Mouse (Mus musculus) cortical plate, adult 2 months (tissue): ENCODE measurements around the gene Gapvd1. TPM values are rescaled to one million over a fixed set of nuclear protein-coding genes. Genes with fewer than 3 reads are reported as not detected.

Experiments
- H3K27ac ChIP-seq: fragments of 200-500 bp; 2 replicates; pipeline ENCODE4 v1.5.1; 2012; ENCODE audit warnings: low read length, control low read depth, inconsistent platforms; ENCODE audit not compliant: insufficient read depth
- H3K4me1 ChIP-seq: fragments of 200-500 bp; 2 replicates; pipeline ENCODE4 v1.6.1; 2011; ENCODE audit warnings: low read length; ENCODE audit not compliant: control insufficient read depth, insufficient read depth
- H3K4me3 ChIP-seq: fragments of 200-500 bp; 2 replicates; pipeline ENCODE4 v1.5.1; 2011; ENCODE audit warnings: mild to moderate bottlenecking, low read length, control low read depth; ENCODE audit not compliant: insufficient read depth
- CTCF ChIP-seq: fragments of 200-500 bp; IDR thresholded peaks from 2 replicates; pipeline ENCODE4 v1.5.1; 2011; ENCODE audit warnings: mild to moderate bottlenecking, control low read depth, low read length; ENCODE audit not compliant: insufficient read depth; ENCODE audit errors: extremely low read depth
- POLR2A ChIP-seq: fragments of 200-500 bp; IDR thresholded peaks from 2 replicates; pipeline ENCODE4 v1.6.1; 2011; ENCODE audit warnings: mild to moderate bottlenecking, low read length, control low read depth; ENCODE audit not compliant: insufficient read depth; ENCODE audit errors: extremely low read depth
- polyA plus RNA-seq: library from polyadenylated mRNA; depleted of rRNA; stranded (reverse); fragments of >200 nt; gene quantifications from 2 replicates; pipeline ENCODE4 v1.2.3, GENCODE M21; 2012

The Gapvd1 gene
- polyA plus RNA-seq, 1 experiment = 42.0 TPM

DNA sequence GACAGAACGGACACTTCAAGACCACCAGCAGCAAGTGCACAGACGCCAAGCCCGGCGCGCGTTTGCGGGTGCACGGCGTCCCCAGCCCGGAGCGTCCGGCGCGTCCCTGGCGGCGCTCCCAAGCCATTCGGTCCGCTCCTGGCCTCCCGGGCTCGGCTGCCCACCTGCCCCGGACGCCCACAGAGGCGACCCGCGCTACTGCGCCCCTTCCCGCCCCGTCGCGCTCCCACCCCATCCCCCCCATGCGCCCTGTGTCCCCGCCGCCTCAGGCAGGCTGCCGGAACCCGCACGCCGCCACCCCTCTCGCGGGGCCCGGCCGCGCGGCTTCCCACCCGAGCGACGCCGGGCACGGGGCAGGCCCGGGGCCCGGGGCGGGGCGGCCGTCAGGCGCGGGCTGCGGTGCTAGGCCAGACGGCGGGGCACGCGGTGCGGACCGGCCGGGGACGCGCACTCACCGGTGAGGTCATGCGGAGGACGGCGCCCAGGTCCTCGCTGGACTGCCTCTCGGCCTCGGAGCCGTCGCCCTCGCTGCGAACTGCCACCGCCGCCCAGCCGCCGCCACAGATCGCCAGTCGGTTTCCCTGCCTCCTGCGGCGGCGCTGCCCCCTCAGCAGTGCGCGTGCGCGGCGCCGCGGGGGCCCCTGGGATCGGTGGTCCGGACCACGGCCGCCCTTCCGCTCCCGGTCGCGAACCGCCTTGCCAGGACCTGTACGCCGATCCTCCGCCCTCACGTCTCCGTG, 1.1 kb downstream of the Gapvd1 start:
- Histone ChIP-seq H3K4me3 (peak overlapping the region; percentile 46), H3K4me1 (peaks cover 4% of the 10 kb centered on the region; the same call in 1 of the 2 replicates), H3K27ac (peak overlapping the region; percentile 53; the same call in 1 of the 2 replicates)
- TF ChIP-seq CTCF (no peak), POLR2A (peak; percentile 73)

DNA sequence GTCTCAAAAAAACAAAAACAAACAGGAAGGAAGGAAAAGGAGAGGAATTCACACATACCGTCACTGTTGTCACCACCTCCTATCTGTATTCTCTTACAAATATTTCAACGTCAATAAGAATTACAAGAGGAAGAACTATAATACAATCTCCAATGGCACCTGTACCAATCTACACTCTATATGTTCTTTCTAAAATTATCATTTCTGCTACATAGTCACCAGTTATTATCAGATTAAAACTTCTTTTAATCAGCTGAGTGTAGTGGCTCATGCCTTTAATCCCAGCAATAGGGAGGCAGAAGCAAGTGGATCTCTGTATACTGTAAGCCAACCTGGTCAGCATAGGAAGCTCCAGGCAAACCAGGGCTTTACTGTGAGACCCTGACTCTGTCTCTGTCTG, 4.8 kb downstream of the Gapvd1 start:
- Histone ChIP-seq H3K4me1 (peaks cover 4% of the 10 kb centered on the region; the same call in 1 of the 2 replicates), H3K27ac (no peak overlapping the region), H3K4me3 (no peak overlapping the region)
- TF ChIP-seq CTCF (no peak), POLR2A (no peak)

DNA sequence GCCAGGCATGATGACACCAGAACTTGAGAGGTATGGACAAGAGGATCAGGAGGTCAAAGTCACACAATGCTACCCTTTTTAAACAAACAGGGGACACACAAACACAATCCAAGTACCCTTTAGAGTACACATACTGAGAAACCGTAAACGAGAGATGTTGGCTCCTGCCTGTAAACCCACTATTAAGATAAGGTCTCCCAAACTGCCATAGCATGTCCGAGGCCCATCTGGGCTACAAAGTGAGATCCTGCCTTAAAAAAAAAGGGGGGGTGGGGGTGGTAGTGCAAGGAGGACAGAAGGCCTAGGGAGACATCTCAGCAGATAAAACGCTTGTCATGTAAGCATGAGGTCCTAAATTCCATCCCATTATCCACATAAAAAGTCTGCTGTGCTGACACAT, 6.6 kb downstream of the Gapvd1 start:
- TF ChIP-seq POLR2A (no peak), CTCF (no peak)
- no peak overlapping the region for H3K27ac ChIP-seq
- peaks cover 2% of the 10 kb centered on the region; the same call in 1 of the 2 replicates for H3K4me1 ChIP-seq
- no peak overlapping the region for H3K4me3 ChIP-seq

DNA sequence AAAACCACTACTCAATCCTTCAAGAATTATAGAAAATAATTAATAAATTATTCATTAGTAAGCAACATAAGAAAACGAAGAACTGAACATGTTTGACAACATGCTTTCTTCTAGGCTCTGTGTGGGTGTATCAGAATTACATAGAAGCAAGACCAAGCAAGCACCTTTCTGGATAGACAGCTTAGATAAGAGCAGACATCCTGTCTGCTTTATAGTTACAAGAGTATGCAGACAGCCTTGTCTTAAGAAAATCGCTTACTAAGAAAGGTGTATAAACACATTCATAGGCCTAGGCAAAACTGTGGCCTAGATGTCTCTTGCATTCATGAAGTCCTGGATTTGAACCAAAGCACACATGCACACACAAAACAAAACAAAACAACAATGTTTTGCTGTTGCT, 9.4 kb downstream of the Gapvd1 start:
- no peak for TF ChIP-seq POLR2A
- no peak for TF ChIP-seq CTCF
- H3K4me3 ChIP-seq = no peak overlapping the region
- peaks cover 2% of the 10 kb centered on the region; the same call in 1 of the 2 replicates for H3K4me1 ChIP-seq
- no peak overlapping the region for H3K27ac ChIP-seq

DNA sequence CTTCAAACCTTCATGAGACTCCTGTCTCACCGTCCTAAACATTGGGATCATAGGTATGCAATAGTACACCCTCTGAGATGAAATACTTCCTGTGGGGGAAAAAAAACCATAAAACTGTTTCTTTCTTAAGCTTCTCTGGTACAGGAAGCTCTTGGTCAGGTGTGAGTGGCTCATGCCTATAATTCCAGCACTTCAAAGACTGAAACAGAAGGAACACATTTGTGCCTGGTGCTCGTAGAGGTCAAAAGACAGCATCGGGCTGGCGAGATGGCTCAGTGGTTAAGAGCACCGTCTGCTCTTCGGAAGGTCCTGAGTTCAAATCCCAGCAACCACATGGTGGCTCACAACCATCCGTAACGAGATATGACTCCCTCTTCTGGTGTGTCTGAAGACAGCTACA, 10.6 kb downstream of the Gapvd1 start:
- Histone ChIP-seq H3K4me1 (no peaks in the 10 kb centered on the region), H3K27ac (no peak overlapping the region), H3K4me3 (no peak overlapping the region)
- TF ChIP-seq CTCF (no peak), POLR2A (no peak)

DNA sequence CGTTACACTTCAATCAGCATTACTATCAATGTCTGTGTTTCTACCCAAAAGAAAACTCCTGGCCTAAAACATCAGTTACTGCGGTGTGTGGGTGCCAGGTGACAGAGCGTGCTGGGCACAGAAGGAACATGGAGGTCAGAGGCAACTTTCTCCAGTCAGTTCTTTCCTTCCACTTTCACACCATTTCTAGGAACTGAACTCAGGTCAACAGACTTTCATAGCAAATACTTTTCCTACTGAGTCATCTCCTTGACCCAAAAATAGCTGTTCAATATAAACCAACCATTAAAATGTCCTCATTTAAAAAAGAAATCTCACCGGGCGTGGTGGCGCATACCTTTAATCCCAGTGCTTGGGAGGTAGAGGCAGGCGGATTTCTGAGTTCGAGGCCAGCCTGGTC, 12.4 kb downstream of the Gapvd1 start:
- no peak overlapping the region for H3K27ac ChIP-seq
- H3K4me3 ChIP-seq = no peak overlapping the region
- TF ChIP-seq CTCF (no peak), POLR2A (no peak)
- H3K4me1 ChIP-seq = no peaks in the 10 kb centered on the region

DNA sequence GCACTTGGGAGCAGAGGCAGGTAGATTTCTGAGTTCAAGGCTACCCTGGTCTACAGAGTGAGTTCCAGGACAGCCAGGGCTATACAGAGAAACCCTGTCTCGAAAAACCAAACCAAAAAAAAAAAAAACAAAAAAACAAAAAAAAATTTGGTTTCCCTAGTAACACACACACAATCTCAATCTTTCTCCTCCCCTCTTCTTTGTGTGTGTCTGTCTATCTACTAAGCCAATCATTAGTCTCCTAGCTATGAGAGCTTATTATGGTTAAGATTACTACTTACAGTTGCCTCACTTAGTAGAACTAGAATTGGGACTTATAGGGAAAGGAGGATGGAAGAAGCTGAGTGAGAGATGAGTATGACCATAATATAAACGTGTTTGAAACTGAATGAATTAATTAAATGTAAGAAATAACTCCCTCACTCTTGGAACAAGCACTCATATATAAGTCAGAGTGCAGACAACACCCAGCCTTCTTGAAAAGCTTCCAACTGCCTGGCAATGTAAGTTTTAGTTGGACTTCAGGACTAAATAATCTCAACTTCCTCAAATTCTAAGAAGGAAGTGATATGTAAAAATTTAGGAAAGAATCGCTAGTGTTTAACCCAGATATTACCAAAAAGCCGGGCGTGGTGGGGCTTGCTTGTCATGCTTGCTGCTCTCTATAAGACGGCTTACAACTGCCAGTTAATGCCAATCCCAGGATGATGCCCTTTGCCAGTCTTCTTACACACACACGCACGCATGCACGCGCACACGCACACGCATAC, 13.5 kb downstream of the Gapvd1 start:
- no peaks in the 10 kb centered on the region for H3K4me1 ChIP-seq
- TF ChIP-seq POLR2A (no peak), CTCF (no peak)
- H3K4me3 ChIP-seq = no peak overlapping the region
- no peak overlapping the region for H3K27ac ChIP-seq

DNA sequence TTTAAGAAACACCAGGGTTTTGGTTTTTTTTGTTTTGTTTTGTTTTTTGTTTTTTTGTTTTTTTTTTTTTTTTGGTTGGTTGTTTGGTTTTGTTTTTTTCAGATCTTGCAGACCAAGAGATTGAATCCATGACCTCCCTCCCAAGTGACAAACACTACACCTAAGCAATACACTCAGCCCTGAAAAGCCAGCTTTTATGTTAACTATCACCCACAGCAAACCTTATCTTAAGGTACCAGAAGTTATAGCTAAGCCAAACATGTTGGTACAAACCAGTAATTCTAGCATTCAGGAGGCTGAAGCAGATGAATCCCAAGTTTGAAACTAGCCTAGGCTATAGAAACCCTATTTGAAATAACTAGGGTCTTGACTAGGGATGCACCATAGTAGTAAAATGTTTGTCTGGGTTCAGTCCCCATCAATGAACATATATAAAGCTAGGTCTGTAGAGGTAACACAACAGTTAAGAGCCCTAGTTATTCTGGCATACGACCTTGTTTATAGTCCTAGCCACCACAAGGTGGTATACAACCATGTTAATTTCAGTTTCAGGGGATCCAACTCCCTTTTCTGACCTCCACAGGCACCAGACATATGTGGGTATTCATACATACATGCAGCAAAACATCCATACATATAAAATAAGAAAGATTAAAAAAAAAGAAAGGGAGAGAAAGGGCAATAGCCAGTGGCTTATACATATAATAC, 15.2 kb downstream of the Gapvd1 start:
- Histone ChIP-seq H3K4me1 (no peaks in the 10 kb centered on the region), H3K27ac (no peak overlapping the region), H3K4me3 (no peak overlapping the region)
- TF ChIP-seq CTCF (no peak), POLR2A (no peak)

DNA sequence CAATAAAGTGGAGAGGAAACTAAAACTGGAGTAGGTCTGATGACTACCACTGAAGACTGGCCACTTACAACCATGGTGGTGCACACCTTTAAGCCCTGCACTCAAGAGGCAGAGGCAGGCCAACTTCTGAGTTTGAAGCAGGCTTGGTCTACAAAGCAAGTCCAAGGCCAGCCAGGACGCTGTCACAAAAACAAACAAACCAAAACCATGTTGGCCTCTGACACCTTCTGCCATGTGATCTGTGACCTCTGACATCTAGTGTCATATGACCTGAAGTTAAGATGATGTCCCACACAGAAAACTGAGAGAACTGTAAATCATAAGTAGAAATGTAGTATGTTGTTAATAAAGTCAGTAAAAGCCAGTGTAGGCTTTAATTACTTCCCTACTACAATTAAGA, 17.1 kb downstream of the Gapvd1 start:
- no peaks in the 10 kb centered on the region for H3K4me1 ChIP-seq
- no peak overlapping the region for H3K4me3 ChIP-seq
- TF ChIP-seq CTCF (no peak), POLR2A (no peak)
- no peak overlapping the region for H3K27ac ChIP-seq
